Mouse (Mus musculus) G1E-ER4 (cell line): ENCODE measurements around the gene Snrpg. TPM values are rescaled to one million over a fixed set of nuclear protein-coding genes. Genes with fewer than 3 reads are reported as not detected.

Source experiments
- GATA1 ChIP-seq: IDR thresholded peaks from one replicate; pipeline ENCODE4 v1.8.0; 2012; ENCODE audit warnings: low read length, inconsistent platforms
- polyA plus RNA-seq: library from polyadenylated mRNA; stranded (reverse); fragments of >175 nt; gene quantifications from 2 replicates; pipeline ENCODE4 v1.2.3, GENCODE M21; 2012

Gene Snrpg
- polyA plus RNA-seq, 1 experiment: 23.1 TPM

- TF ChIP-seq GATA1: no peak
Measured at GRCm38 (mm10) chr6:86387313-86387712, 16.2 kb downstream of the Snrpg start.

- no peak for TF ChIP-seq GATA1
Measured at GRCm38 (mm10) chr6:86388461-86388860, 17.4 kb downstream of the Snrpg start.

DNA sequence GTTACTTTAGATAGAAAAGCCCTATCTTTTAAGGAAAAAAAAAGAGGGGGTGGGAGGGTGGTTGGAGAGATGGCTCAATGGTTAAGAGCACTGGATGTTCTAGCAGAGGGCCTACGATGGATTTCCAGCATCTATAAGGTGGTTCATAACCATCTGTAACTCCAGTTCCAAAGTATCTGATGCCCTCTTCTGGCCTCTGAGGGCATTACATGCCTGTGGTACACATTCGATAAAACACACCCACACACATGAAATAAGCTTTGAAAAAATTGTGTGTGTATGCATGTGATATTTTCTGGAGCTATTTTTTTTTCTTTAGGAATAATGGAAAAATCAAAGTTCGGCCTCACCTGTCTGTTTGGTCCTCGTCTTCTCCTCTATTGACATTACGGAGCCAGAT lies 20.2 kb downstream of the Snrpg start:
- no peak for TF ChIP-seq GATA1

DNA sequence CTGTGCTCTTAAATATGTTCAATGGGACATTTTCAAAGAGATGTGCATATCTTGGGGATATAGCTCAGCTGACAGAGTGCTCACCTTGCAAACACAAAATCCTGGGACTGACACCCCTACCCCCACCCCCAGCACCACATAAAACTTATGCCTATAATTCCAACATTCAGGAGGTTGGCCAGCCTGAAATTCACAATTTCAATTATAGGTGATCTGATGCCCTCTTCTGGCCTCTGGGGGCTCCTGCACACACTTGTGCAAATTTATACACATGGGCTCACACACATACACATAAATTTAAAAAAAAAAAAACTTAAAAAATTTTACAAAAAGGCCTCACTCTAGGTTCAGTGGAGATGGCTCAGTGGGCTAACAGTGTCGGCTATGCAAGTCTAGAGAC lies 22.1 kb downstream of the Snrpg start:
- TF ChIP-seq GATA1: no peak

DNA sequence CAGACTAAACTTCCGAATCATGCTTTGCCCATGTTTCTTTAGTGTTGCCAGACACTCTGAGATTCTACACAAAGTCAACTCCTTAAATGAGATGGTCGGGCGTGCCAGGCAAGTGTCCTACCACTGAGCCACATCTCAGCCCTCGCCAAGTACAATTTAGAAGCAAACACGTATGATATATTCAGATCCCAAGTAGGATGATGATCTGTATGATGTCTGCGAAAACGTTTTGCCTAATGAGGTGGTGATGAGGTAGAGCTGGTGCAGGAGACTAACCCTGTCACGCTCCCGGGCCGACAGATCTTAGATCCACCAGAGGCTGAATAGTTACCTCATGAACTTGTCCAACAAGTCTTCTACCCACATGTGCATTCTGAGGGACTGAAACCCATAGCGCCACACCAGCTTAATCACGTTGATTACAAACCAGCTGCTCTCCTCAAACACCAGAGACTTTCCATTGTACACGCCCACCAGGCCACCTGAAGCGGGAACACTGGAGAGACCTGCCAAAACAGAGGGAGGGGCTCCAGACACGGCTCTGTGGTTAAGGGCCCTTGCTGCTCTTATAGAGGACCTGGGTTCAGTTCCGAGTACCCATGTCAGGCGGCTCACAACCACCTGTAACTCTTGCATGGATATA lies 23.1 kb downstream of the Snrpg start:
- TF ChIP-seq GATA1: no peak

DNA sequence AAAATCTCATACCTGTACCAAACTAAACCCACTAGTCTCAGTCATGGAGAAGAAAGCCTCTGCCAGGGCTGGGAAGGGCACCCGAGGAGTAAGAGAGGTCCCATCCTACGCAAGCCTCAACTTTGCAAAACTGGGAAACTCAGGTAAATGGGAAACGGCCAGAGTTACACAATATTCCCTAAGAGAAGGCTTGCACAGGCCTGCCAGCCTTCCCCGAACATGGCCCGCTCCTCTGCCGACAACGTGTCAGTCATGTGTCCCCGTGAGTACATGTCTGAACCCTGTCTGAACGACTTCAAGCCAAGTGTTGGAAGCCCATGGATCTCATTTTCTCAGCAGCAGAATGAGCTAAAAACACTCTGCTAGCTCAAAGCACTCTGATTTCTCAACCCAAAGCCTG lies 23.9 kb downstream of the Snrpg start:
- no peak for TF ChIP-seq GATA1

DNA sequence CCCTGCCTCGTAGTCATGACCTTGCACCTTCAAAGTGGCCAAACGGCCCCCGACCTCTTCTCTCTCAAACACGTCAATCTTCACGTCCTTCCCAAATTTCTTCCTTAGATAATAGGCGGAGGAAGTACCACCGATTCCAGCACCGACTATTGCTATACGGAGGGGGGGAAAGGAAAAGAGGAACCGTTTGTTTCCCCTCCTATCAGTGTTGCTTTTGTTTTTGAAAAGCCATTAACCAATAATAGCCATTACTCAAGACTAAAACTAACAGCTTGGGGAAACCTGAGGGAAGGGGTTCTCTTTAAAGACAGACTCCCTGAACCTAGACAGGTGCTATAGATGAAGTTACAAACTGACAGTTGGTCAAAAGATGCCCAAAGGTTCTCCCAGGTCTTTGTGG lies 24.9 kb downstream of the Snrpg start:
- TF ChIP-seq GATA1: no peak

- no peak for TF ChIP-seq GATA1
Measured at GRCm38 (mm10) chr6:86396581-86397256, 25.6 kb downstream of the Snrpg start, which contains the start of gene Pcyox1. TSS of gene Pcyox1 (minus strand) at chr6:86397154.

DNA sequence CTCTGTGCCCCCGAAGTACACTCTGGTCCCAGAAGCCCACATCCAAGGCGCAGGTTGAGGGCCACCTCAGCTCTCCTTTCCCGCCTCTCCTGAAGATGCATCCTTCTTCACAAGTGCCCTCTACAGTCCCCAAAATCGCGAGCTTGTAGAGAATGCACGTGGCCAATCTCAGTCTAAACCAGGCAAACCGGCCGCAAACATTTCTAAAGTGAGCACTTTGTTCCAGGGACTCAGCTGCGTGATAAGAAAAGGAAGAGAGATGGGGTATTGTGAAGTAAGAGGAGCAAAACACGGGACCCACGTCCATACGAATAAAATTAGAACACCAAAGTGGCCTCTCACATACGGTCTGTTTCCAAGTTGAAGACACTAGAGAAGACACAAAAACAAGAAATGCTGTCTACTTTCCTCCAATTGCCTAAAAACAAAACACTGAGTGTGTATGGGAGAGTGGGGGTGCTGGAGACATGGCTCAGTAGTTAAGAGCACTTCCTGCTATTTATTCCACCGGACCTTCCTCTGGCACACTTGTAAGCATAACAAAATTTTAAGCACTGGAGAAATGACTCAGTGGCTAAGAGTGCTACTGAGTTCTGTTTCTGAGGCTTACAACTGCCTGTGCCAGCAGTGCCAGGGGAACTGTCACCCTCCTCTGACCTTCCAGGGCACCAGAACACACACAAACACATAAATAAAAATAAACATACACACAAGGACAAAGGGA lies 26.3 kb downstream of the Snrpg start:
- no peak for TF ChIP-seq GATA1

- TF ChIP-seq GATA1: no peak
Measured at GRCm38 (mm10) chr6:86398986-86399385, 27.9 kb downstream of the Snrpg start.

DNA sequence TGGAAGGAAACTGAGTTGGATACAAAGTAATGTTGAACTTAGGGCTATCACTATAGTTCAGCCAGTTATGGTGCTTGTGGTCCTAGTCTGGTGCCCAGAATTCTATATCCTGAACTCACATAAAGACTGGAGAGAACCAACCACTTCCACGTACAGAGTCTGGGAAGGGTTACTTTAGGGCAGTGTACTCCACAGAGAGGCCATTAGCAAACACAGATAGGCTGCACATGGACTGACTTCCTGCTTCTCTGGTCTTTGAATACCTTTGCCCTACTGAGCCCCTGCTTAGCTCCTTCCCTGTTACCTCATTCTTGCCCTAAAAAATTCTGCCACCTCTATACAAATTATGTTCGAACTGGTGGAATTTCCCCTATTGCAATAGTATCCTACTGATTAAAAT lies 28.9 kb downstream of the Snrpg start:
- no peak for TF ChIP-seq GATA1

- no peak for TF ChIP-seq GATA1
Measured at GRCm38 (mm10) chr6:86400972-86401371, 29.9 kb downstream of the Snrpg start.

DNA sequence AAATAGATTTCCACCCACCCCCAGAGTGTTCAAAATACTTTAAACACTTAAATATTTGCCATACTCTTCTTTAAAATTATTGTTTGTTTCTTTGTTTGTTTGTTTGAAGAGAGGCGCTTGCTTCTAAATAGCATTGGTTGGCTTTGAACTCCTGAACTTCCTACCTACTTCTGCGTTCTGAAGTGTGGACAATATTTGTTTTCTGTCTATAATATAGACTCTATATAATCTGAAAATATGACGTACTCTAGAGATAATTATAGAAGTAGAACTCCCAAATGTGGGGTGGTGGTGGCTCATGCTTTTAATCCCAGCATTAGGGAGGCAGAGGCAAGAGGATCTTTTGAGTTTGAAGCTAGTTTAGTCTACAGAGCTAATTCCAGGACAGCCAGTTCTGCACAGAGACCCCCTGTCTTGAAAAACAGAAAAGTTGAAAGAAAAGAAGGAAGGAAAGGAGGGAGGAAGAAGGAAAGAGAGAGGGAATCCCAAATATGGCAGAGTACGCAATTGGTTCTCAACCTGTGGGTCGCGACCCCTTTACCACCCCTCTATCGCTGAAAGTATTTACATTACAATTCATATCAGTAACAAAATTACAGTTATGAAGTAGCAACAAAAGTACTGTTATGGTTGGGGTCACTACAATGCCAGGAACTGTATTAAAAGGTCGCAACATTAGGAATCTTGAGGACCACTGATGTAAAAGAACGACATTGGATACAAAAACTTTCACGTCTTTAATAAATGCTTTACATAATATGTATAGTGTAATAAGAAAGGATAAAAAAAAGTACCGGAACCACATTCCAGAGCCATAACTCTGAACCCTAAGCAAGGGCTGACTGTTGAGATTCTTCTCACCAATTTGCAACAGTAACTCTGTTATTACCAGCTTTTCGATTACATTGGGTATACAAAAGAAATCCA lies 31.8 kb downstream of the Snrpg start:
- TF ChIP-seq GATA1: no peak

GRCm38 (mm10) chr6:86403728-86404099 lies 32.6 kb downstream of the Snrpg start:
- TF ChIP-seq GATA1: no peak

DNA sequence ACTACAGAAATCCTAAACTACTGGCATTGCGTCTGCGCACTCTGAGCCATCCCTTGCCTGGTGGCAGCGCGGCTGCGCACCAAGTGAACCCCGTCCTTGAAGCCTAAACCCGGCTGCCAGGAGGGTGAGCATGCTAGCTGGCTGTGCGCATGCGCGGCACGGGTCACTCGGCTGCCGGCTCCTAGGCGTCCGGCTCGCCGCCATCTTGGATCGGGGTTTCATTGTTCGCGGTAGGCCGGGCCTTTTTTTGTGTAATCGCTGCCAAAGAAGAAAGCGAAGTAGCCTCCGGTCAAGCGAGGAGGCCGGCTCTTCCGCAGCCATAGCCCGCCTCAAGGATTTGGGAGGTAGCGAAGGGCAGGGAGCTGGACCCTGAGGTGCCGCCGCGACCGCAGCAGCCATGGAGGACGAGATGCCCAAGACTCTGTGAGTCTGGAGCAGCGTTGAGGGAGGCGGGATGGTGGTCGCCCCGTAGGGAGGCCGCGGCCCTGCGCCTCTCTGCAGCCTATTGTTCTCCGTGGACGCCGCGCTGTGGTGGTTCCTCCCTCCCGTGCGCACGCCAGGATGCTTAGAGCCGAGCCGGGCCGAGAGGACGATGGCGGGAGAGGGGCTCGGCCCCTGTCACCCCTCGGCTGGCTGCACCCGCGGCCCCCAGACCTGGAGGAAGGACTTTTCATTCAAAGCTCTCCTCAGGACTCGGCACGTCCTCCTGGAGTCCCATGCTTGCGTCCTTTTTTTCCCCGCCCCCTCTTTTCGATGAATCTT lies 33.2 kb downstream of the Snrpg start, which contains the start of gene Tia1:
Tia1 (plus strand) TSS at position 120 of the 762 bp plus-strand sequence.
- no peak for TF ChIP-seq GATA1

- TF ChIP-seq GATA1: no peak
Measured at GRCm38 (mm10) chr6:86404996-86405395, 33.9 kb downstream of the Snrpg start.
